Mouse (Mus musculus) frontal cortex, postnatal 25 days (tissue): Measurements from ENCODE around the gene Slc26a3.
A peak's percentile ranks its signal among the peaks of the same experiment; 100 is the strongest.

Experiments used
- DNase-seq, 2 experiments: peaks; one replicate each; pipeline ENCODE4 v3.0.0; 2022; ENCODE audit warnings: low spot score in 2 of 2

Gene Slc26a3

DNA sequence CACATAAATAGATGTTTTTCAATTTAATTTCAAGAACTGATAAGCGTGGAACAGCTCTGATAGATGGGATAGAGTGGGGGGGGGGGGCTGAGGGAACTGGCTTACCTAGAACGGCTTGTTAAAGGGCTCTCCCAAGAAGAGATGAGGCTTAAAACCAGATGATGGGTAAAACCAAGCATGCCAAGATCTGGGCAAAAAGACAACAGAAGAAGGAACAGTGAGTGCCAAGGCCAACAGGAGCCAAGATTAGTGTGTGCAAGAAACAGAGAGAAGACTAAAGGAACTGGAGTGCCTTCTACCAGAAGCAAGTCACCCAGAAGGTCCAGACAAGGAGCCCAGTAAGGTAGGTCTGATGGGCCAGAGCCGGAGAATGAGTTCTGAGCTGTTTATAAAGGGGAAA lies at the start of gene Slc26a3:
Slc26a3 (plus strand) TSS at position 301 of the 400 bp plus-strand sequence.
- no peak for DNase-seq

DNA sequence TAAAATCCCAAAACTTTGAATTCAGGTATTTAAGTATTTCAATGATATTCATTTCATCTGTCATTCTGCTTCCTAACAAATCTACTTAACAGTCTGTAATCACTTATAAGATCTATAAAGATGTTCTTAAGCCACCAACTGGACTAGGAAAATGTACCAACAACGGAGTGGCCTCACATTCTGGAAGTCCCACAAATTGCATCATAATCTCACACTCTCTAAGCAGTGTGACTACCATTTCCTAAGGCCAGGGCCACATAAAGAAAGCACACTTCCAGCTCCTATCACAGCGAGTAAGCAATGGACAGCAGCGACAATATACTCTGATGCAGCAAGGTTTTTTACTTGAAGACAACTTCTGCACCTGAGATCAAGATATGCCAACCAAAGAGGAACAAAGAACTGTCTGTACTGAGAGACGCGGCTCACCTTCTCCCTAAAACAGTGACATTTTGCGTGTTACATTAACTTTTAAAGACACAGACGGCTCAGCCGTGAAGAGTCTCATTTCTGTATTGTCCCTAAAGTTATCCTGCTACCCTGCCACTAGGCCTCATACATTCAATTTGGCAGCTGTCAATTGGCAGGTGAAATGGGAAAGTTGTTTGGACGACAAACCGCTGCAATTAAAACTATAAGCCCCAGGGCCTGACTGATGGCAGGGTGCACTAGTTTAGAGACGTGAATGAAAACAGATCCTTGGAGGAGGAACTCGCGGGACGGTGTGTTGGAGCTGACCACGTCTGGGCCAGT lies 40.3 kb upstream of the Slc26a3 start:
- DNase-seq: no peak

DNA sequence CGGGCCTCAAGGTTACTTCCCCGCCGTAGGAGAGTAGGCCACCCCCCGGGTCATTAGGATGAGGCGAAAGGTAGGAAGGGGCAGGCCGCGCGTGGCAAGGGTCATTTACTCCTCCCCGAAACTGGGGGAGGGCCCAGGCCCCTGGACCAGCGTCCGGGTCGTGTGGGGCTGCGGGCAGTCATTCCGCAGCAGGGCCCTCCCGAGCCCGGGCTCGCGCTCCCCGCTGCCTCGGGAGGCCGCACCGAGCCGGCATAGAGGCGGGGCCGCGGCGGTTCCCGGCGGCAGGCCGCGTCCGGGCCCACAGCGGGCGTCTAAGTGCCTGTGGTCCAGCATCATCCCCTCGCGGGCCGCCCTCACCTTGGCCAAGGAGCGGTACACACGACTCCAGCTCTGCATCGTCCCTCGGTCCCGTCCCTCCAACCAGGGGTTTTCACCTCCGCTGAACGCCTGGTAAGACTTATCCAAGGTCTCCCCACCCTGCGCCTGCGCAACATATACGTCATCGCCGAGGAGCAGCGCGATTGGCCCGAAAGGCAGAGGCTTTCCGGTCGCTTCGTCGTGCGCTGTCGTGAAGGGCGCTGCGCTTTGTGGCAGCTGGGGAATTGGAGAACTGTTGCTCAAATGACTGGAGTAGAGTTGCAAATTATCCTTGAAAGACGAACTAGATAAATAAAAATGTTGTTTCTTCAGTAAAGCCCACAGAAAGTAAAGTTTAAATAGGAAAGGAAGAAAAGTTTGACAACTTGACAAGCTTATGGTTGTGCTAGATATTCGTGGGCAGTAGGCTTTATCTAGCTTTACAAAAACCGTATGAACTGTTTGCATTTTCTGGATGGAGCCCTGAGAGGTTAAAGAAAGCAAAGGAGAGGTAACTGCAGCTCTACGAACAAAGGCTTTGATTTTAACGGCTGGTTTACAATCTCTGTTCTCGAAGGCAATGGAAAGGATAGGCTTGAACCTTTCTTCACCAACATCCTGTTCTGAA lies 39.4 kb upstream of the Slc26a3 start, which contains the start of gene Dld:
Dld (minus strand) TSS at position 510 of the 985 bp plus-strand sequence.
- DNase-seq: peak; percentile 91 to 96

DNA sequence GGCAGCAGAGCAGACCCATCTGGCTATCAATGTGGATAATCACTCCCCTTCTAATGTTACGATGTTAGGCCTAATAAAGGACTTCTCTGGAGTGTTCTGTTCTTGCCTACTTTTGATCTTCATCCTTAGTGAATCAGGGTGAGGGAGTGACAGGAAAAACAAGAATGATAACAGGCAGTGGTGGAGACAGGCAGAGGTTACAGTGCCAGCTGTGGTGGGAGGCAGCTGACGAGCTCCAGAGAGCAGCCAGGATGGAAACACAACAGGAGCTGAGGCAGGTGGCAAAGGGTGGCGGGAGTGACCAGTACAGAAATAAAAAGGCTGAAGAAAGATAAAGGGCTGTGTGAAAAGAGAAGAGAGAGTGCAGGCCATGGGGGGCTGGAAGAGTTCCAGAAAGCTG lies 24.2 kb upstream of the Slc26a3 start:
- DNase-seq: no peak

DNA sequence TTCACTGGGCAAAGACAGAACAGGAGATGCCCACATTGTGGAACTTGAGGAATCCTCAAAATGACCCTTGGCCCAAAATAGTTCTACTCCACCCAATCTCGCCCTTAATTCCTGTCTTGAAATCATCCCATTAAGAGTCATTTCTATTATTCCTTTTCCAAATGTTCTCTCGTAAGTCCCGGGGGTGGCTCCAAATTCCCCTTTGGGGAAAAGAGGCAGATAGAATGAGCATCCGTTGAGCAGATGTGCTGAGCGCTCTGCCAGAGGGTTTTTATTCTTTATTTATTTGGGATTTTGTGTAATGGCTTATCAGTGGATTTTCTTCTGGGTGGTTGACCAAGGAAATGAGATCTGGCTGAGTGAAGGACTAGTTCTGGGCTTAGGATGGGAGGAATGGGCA lies 22.9 kb upstream of the Slc26a3 start:
- no peak for DNase-seq

DNA sequence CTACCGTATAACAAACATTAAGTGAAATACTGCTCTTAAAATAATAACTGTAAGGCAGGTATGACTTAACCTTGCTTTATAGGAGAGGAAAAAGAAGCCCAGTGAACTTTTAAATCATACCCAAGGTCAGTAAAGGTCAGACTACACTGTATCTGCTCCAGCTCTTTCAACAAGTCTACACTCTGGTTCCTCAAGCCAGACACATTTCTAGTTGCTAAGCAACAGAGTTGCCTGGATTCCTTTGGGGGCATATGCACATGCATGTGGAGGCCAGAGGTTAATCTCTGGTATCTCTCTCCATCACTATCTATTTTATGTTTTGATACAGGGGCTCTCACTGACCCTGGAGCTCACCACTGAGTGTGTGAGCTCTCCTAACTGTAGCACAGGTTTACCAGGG lies 21.6 kb upstream of the Slc26a3 start:
- DNase-seq: no peak

DNA sequence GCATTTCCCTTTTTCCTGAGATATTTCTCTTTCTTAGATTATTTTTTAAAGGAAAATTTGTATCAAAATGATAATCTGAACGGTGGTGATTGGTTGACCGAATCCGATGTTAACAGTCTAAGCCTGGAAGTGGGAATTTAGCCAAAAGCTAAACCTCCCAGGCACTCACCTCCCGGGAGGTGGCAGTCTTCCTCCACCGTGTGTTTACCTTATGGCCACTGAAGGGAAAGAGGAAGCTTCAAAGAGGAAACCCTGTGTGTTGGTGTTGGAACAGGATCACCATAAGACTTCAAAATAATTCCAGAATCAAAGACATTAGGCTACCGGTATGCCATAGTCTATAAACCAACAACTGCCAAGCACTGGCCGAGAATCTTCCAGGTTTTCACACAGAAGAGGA lies 21.0 kb upstream of the Slc26a3 start:
- no peak for DNase-seq

DNA sequence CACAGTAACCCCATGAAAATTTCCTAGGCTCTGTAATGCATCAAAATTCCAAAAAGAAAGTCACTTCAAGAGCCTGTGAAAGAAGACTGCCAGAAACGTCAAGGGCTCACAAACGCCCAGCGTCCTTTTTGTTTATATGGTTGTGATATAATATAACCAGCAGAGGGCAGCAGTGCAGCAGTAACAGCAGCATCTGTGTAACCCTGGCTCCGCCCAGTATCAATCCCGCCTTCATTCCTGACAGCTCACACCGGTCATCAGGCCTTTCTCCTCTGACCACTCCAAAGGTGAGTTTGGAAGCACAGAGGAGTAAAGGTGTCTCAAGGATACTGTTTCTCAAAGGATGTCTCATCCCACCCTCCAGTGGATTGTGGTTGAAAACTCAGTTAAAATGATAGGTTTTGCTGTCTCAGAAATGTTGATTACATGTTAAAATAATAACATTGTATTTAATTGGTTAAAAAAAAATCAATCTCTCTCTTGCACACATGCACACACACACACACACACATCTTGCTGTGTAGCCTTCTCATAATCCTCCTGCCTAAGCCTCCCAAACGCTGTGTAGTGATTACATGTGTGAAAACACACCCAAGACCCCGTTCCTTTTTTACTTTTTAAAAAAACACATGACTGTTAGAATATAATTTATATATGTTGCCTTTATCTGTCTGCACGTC lies 15.9 kb upstream of the Slc26a3 start:
- DNase-seq: peak; percentile 25 to 42

DNA sequence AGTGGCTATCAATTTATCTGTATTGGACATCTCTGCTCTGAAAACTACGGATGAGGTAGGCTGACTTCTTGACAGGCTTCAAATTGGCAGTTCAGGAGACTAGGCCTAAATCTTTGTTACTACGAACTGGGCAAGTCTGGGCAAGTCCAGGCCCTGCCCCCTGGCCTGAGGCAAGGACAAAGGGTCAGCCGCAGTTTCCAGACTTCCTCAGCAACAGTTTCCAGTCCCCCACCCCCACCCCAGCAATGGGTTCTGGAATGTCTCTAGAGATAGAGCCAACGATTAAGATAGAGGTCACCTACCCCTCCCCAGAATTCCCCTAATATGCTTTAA lies 15.4 kb upstream of the Slc26a3 start:
- DNase-seq: no peak

DNA sequence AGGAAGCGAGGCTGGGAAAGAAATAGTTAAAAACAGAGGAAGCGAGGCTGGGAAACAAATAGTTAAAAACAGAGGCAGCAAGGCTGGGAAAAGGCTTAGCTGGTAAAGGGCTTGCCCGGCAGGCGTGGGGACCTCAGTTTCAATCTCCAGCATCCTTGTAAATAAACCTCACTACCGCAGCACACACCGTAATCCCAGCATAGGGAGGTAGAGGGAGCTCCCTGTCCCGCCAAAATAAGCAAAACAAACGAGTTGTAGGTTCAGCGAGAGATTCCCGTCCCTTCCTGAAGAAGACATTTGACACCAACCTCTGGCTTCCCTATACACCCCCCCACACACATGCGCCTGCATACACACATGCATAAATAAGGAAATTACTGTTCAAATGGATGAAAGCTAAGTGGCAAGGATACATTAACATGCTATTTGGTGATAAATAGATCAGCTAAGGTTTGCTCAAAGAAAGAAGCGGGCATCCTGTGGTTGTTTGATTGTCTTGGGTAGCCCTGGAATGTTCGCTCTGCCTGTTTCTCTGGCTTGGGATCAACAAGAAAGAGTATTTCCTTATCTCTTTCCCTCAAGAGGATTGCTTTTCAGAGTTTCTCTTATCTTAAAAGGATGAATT lies 14.2 kb upstream of the Slc26a3 start:
- DNase-seq: no peak

DNA sequence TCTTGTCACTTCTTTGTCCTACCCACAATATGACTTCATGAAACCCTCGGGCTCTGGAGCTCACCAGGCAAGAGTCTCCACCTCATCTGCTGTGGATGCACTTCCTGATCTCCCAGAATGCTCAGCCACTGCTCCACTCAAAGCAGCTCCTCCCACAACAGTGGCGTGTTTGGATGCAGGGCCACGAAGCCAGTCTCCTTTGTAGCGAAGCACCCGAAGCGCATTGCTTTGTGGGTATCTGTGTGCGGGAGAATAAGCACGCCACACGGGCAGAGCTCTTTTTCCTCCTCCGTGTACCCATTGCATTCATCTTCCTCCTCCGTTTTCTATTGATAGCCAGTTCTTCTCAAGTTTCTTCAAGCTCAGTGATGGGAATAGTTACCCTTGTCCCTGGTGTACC lies 13.4 kb upstream of the Slc26a3 start:
- no peak for DNase-seq

DNA sequence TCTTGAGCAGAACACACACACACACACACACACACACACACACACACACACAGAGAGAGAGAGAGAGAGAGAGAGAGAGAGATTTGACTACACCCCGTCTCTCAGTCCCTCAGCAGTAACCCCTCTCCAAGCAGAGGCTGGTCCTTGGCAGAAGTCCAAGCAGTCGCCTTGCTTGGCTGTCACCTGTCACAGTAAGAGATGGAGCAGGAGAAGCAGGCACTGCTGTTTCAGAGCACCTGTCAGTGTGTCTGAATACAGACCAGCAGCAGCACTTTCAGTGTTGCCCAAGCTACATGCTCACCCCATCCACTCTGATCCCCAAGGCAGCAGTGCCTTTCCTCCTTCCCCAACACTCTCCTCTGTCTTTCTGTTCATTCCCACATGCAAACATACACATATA lies 9.8 kb upstream of the Slc26a3 start:
- no peak for DNase-seq

DNA sequence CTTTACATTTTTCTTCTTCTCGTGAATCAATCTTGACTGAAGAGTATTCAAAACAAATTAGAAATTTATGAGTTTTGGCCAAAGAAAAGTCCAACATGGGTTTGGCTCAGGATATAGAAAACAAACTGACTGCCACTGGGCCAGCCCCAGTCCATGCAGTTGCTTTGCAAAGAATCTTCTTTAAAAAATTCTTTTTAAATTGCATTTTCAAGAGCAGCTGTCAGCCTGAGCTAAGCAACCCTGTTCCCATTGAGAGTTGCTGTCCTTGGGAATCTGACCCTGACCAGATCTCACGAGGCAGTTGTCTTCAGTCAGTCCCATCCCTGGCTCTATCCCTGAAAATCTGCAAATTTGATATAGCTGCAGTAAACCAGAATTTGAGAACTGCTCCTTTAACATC lies 8.2 kb upstream of the Slc26a3 start:
- no peak for DNase-seq

DNA sequence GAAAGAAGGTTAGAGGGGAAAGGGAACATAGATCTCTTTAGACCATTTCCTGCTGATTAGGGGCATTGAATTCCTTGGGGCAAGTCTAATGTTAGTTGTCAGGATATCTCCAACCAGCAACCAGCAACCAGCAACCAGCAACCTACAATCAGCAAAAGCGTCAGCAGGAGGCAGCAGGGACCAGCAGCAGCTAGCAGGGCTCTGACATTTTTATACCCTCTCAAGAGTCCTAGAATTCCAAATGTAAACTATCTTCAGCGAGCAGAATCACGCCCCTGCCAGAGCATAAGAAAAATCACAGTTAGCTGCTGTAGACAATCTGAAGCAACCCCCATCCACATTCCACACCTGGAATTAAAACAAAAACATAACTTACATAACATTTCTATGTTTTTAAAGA lies 3.4 kb upstream of the Slc26a3 start:
- DNase-seq: no peak

DNA sequence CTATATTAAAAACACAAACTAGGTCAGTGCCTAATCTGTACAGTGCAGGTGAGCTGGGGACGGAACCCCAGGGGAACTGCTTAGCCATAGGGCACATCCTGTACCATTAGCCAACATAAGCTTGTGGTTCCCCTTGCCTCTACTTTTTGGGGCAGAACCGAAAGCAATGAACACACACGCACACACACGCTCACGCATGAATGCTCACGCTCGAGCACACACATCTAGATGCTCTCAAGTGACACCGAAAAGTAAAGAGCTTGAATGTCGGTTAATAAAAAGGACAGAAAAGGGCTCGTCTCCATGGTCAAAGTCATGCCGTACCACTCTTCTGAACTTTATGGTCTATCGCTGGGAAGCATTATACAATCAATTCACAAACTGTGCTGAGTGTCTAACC lies 1.0 kb downstream of the Slc26a3 start:
- no peak for DNase-seq

DNA sequence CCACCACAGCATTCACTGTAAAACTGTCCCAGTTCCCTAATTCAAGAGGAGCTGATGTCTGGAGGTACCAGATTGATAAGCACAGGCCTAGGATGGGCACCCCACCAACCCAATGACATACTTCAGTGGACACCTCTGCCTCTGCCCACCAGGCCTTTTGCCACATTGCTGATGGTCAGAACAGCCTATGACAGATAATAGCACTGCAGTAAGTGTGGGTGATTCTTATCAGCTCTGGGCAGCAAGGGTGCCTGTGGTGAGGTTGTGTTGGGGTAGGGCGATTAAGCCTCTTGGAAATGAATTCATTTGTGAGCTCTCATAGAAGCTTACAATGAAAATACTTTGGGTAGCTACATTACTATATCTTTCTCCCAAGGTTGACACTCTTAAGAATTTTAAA lies 5.2 kb downstream of the Slc26a3 start:
- no peak for DNase-seq

DNA sequence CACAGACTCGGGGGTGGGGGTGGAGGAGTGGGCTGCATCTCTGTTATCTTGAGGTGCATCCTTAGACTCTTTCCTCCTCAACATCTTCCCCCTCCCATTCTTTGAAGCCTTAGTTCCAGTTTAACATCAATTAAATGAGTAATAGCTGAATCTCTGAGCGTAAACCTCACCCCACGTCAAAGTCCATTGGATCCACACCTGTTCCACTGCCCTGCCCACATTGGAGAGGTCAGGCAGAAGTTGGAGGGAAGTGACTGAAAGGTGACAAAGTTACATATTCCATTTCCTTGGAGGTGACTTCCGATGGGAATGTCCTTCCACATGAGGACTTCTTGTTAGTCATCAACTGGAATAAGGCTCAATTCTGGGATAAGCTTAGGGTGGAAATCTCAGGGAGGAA lies 7.0 kb downstream of the Slc26a3 start:
- no peak for DNase-seq

DNA sequence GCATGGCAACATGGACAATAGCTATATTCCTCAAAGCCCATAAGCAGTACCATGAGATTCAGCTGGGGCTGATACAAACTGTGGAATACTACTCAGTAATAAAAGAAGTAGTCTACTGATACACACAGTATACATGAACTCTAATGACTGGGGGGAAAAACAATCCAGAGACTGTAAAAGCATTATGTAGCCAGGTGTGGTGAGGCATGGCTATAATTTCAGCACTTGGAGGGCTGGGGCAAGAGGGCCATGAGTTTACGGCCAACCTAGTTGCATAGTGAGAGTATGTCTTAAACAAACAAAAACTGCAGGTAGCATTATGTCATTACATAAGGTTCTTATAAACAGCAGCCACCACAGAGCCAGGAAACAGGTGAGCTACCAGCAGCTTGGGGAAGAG lies 10.2 kb downstream of the Slc26a3 start:
- no peak for DNase-seq

DNA sequence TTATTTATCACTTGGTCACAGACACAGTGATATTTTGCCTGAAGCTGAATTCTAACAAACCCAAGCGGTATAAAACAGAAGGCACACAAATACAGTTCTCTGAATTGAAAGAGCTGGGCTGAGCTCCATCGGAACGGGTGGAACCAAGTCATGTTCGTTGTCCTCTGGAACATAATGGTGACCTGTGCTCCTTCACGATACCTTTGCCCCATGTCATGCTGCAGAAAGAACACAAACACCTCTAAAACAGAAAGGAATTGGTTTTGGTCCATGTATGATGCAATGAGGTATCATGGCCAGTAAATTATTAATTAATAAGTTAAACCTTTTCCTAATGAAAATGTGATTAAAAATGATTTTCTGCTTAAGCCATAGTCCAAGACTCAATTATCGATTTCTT lies 11.3 kb downstream of the Slc26a3 start:
- no peak for DNase-seq

DNA sequence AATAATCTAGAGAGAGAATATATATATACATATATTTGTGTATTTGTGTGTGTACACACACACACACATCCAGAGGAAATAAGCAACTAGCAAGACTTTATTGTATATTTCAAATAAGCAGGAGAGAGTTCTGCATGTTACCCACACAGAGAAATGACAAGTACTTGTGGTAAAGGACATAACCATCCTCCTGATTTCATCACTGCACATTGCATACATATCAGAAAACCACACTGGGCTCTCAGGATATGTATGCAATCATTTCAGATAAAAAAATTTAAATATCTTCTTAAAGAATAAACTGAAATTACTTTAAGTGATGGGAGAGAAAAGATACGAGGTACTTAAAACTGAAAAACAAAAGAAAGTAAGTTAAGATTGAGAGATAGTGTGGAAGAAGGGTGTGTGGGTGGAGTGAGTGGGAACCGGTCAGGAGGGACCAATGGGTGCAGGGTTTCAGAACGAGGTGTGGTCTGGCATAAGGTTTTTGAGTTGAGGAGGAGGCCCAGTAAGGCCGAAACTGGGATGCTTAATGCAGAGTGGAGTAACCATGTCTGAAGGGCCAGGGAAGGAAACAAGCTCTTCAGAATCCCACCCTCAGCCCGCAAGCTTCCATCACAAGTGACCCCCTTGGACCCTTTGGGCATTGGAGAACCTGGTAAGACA lies 14.0 kb downstream of the Slc26a3 start:
- DNase-seq: no peak

DNA sequence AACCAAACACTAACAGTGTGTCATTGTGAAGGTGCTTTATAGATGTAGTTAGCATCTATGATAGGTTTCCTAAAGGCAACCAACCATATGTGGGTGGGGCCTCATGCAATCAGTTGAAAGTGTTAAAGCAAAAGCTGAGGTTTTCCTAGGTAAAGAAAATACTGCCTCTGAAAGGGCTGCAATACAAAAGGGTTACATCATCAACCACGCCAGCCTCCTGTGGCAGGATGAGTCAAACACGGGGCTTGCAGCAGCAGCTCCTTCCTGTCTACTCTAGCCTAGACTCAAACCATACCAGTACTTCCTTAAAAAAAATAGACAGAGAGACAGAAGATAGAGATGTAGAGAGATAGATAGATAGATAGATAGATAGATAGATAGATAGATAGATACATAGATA lies 25.3 kb downstream of the Slc26a3 start:
- DNase-seq: no peak
